Mouse (Mus musculus): Measurements from ENCODE around the gene Tmem63a. TPM values are rescaled to one million over a fixed set of nuclear protein-coding genes. Genes with fewer than 3 reads are reported as not detected.

Tmem63a gene
- polyA plus RNA-seq, 1 experiment from 2014 or later, result 20.9 TPM

- whole genome bisulfite sequencing, result 84% methylated on average over 3 of the region's 3 CpGs
- no peaks in the 10 kb centered on the region for H3K9me3 ChIP-seq
- peaks cover 7% of the 10 kb centered on the region for H3K4me1 ChIP-seq
- no peaks in the 10 kb centered on the region for H3K36me3 ChIP-seq
- no peaks in the 10 kb centered on the region for H3K27me3 ChIP-seq (replicated peaks)
- ATAC-seq (ENCODE audit: insufficient read depth, low FRiP score, low read depth), result no peak
- no peak overlapping the region for H3K4me2 ChIP-seq
- H3K27ac ChIP-seq, result no peak overlapping the region
- H3K9ac ChIP-seq, result no peak overlapping the region
- H3K4me3 ChIP-seq (replicated peaks), result no peak overlapping the region
Measured at GRCm38 (mm10) chr1:181001621-181002020, 59.5 kb downstream of the Tmem63a start.

GRCm38 (mm10) chr1:181003790-181004189, 61.6 kb downstream of the Tmem63a start:
- WGBS, result 79% methylated on average over 2 of the region's 2 CpGs
- no peak overlapping the region for H3K4me2 ChIP-seq
- H3K9me3 ChIP-seq, result no peaks in the 10 kb centered on the region
- H3K27ac ChIP-seq, result no peak overlapping the region
- H3K27me3 ChIP-seq (replicated peaks), result no peaks in the 10 kb centered on the region
- H3K4me3 ChIP-seq (replicated peaks), result no peak overlapping the region
- peaks cover 7% of the 10 kb centered on the region for H3K4me1 ChIP-seq
- no peak for ATAC-seq (ENCODE audit: insufficient read depth, low FRiP score, low read depth)
- H3K9ac ChIP-seq, result no peak overlapping the region
- no peaks in the 10 kb centered on the region for H3K36me3 ChIP-seq

DNA sequence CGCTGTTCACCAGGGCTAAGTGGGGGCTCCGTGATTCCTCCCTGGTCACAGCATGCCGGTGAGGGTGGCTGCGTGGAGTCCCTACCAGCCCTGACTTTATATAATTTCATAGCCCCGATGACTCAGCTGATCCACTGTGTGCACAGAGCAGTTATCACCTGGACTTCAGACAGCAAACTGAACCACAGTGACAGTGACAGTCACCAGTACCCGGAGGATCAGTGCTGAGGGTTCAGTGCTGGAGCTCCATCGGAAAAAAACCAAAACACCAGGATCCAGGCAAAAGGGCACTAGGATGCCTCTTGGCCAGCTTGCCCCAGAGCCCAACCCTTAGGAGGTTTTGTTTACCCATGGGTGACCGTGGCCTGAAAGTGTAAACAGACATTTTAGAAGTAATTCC, 63.2 kb downstream of the Tmem63a start:
- Histone ChIP-seq H3K4me1 (peaks cover 6% of the 10 kb centered on the region), H3K9me3 (no peaks in the 10 kb centered on the region), H3K4me3 (replicated peaks) (no peak overlapping the region), H3K4me2 (no peak overlapping the region), H3K9ac (no peak overlapping the region), H3K36me3 (no peaks in the 10 kb centered on the region), H3K27ac (no peak overlapping the region), H3K27me3 (replicated peaks) (no peaks in the 10 kb centered on the region)
- ATAC-seq (ENCODE audit: insufficient read depth, low FRiP score, low read depth), result no peak
- WGBS, result 67% methylated on average over 8 of the region's 8 CpGs

DNA sequence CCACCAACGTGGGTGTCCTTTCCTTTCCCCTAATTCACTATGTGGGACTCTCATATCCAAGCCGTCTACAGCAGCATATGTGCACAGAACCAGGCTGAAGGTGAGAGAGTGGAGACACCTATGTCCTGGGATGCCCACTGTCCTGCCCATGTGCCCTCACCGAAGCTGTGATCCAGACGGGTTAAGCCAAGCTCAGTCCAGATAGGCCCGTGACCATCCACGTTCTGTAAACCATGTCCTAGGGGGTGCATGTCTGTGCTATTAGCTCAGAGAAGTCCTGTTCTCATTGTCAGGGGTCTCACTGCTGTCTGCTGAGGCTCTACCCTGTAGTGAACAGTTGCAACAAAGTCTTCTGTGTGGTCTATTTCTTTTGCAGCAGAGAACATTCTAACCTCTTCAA, 65.7 kb downstream of the Tmem63a start:
- Histone ChIP-seq H3K27me3 (replicated peaks) (no peaks in the 10 kb centered on the region), H3K9me3 (no peaks in the 10 kb centered on the region), H3K36me3 (no peaks in the 10 kb centered on the region), H3K9ac (no peak overlapping the region), H3K27ac (no peak overlapping the region), H3K4me1 (0 out of 2 replicates have a peak, but pooled peaks cover 4% of the 10 kb centered on the region), H3K4me2 (no peak overlapping the region), H3K4me3 (replicated peaks) (no peak overlapping the region)
- ATAC-seq (ENCODE audit: insufficient read depth, low FRiP score, low read depth), result no peak
- WGBS, result 82% methylated on average over 6 of the region's 6 CpGs

DNA sequence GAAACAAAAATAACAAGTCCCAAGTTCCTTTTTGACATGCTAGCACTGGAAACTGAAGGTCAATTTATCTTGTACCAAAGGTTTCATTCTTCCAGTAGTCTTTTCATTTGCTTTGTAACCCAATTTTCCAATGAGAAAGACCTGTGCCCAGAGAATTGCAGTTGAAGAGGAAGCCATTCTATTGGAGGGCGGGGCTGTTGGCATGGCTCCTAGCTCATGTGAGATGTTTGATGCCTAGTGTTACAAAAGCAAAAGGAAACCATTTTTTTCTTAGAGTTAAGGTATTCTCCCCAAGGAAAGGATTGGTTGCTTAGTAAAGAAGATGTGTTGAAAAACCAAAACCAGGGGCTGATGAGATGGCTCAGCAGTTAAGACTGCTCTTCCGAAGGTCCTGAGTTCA, 66.1 kb downstream of the Tmem63a start:
- H3K27me3 ChIP-seq (replicated peaks), result no peaks in the 10 kb centered on the region
- H3K4me2 ChIP-seq, result no peak overlapping the region
- no peak overlapping the region for H3K4me3 ChIP-seq (replicated peaks)
- no peaks in the 10 kb centered on the region for H3K9me3 ChIP-seq
- H3K36me3 ChIP-seq, result no peaks in the 10 kb centered on the region
- H3K4me1 ChIP-seq, result 0 out of 2 replicates have a peak, but pooled peaks cover 4% of the 10 kb centered on the region
- WGBS, result 90% methylated on average over 2 of the region's 2 CpGs
- no peak for ATAC-seq (ENCODE audit: insufficient read depth, low FRiP score, low read depth)
- H3K9ac ChIP-seq, result no peak overlapping the region
- H3K27ac ChIP-seq, result no peak overlapping the region

DNA sequence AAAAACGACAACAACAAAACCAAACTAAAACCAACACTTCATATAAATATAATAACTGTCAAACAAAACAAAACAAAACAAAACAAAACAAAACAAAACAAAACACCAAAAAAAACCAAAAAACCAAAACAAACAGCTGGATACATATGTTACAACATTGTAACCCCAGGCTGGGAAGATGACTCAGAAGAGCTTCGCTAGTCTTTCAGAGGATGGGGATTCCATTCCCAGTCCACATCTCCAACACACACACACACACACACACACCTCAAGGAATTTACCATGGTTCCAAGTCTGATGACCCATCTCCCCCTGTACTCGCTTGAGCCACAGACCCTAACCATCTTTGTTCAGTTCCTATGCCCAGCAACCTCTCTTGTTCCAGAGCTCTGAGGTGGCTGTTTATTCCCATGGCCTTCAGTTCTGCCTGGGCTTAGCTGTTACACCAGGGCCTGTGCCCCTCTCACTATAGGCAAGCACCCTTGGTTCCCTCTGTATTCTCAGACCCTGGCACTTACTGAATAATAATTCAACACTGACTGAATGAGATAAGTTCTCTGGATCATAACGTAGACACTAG, 67.0 kb downstream of the Tmem63a start:
- 79% methylated on average over 4 of the region's 4 CpGs for WGBS
- no peak for ATAC-seq (ENCODE audit: insufficient read depth, low FRiP score, low read depth)
- Histone ChIP-seq H3K4me1 (0 out of 2 replicates have a peak, but pooled peaks cover 4% of the 10 kb centered on the region), H3K36me3 (no peaks in the 10 kb centered on the region), H3K9me3 (no peaks in the 10 kb centered on the region), H3K27me3 (replicated peaks) (no peaks in the 10 kb centered on the region), H3K4me2 (no peak overlapping the region), H3K27ac (no peak overlapping the region), H3K9ac (no peak overlapping the region), H3K4me3 (replicated peaks) (no peak overlapping the region)

- no peaks in the 10 kb centered on the region for H3K27me3 ChIP-seq (replicated peaks)
- H3K4me3 ChIP-seq (replicated peaks), result no peak overlapping the region
- 0 out of 2 replicates have a peak, but pooled peaks cover 4% of the 10 kb centered on the region for H3K4me1 ChIP-seq
- 67% methylated on average over 3 of the region's 3 CpGs for WGBS
- no peaks in the 10 kb centered on the region for H3K36me3 ChIP-seq
- no peak overlapping the region for H3K4me2 ChIP-seq
- H3K27ac ChIP-seq, result no peak overlapping the region
- no peak; the same call in 1 of the 2 replicates for ATAC-seq (ENCODE audit: insufficient read depth, low FRiP score, low read depth)
- no peaks in the 10 kb centered on the region for H3K9me3 ChIP-seq
- no peak overlapping the region for H3K9ac ChIP-seq
Measured at GRCm38 (mm10) chr1:181009754-181010153, 67.6 kb downstream of the Tmem63a start.

GRCm38 (mm10) chr1:181010171-181010932, 68.2 kb downstream of the Tmem63a start:
- WGBS, result 51% methylated on average over 4 of the region's 4 CpGs
- H3K9ac ChIP-seq, result no peak overlapping the region
- ATAC-seq (ENCODE audit: insufficient read depth, low FRiP score, low read depth), result peak; percentile 50; the same call in 1 of the 2 replicates
- no peak overlapping the region for H3K4me2 ChIP-seq
- H3K27me3 ChIP-seq (replicated peaks), result no peaks in the 10 kb centered on the region
- peaks cover 5% of the 10 kb centered on the region for H3K4me1 ChIP-seq
- H3K36me3 ChIP-seq, result no peaks in the 10 kb centered on the region
- H3K9me3 ChIP-seq, result no peaks in the 10 kb centered on the region
- H3K4me3 ChIP-seq (replicated peaks), result no peak overlapping the region
- H3K27ac ChIP-seq, result no peak overlapping the region

- Histone ChIP-seq H3K9me3 (no peaks in the 10 kb centered on the region), H3K27ac (no peak overlapping the region), H3K9ac (no peak overlapping the region), H3K36me3 (no peaks in the 10 kb centered on the region), H3K27me3 (replicated peaks) (no peaks in the 10 kb centered on the region), H3K4me1 (peaks cover 13% of the 10 kb centered on the region), H3K4me3 (replicated peaks) (no peak overlapping the region), H3K4me2 (no peak overlapping the region)
- WGBS, result 77% methylated on average over 5 of the region's 5 CpGs
- ATAC-seq (ENCODE audit: insufficient read depth, low FRiP score, low read depth), result no peak
Measured at GRCm38 (mm10) chr1:181011601-181012000, 69.5 kb downstream of the Tmem63a start.

- Histone ChIP-seq H3K9ac (no peak overlapping the region), H3K9me3 (no peaks in the 10 kb centered on the region), H3K4me3 (replicated peaks) (no peak overlapping the region), H3K4me1 (peaks cover 16% of the 10 kb centered on the region), H3K36me3 (no peaks in the 10 kb centered on the region), H3K4me2 (no peak overlapping the region), H3K27ac (no peak overlapping the region), H3K27me3 (replicated peaks) (no peaks in the 10 kb centered on the region)
- ATAC-seq (ENCODE audit: insufficient read depth, low FRiP score, low read depth), result no peak
- WGBS, result 70% methylated on average over 3 of the region's 3 CpGs
Measured at GRCm38 (mm10) chr1:181012416-181012815, 70.3 kb downstream of the Tmem63a start.

- H3K4me3 ChIP-seq (replicated peaks), result no peak overlapping the region
- H3K27ac ChIP-seq, result no peak overlapping the region
- H3K4me2 ChIP-seq, result no peak overlapping the region
- no peak overlapping the region for H3K9ac ChIP-seq
- no peaks in the 10 kb centered on the region for H3K27me3 ChIP-seq (replicated peaks)
- no peaks in the 10 kb centered on the region for H3K36me3 ChIP-seq
- ATAC-seq (ENCODE audit: insufficient read depth, low FRiP score, low read depth), result no peak
- peaks cover 16% of the 10 kb centered on the region for H3K4me1 ChIP-seq
- 57% methylated on average over 6 of the region's 6 CpGs for WGBS
- no peaks in the 10 kb centered on the region for H3K9me3 ChIP-seq
Measured at GRCm38 (mm10) chr1:181013446-181013845, 71.3 kb downstream of the Tmem63a start.

DNA sequence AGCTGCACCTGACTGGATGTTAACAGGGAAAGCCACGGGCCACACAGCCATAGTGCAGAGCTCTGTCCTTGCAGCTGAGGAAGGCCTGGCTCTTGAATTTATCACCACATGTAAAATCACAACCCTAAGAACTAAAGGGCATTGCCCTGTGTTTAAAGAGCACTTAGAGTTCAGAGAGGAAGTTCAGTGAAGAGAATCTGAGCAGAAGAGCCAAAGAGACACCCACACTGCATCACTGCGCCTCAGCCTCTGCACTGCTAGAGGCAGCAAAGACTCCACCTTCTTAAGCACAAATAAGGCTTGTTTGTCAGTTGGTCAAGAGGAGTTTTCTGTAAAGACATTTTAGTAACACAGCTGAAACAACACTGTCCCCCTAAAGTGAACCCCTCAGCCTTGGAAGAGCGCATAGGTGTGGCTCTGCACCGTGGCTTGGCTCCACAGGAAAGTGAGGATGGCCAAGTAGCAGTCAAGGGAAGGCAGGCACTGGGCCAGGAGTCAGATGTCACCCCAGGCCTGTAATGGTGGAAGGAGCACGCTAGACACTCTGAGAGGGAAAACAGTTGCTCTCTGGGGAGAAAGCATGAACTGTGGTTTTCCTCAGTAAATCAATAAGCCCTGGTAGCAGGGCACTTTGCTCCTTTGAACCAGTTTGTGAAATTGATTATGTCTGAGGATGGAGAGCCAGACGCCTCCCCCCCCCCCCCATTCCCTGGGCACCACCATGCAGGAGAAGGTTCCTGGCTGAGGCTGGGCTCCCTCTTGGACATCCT, 72.8 kb downstream of the Tmem63a start:
- Histone ChIP-seq H3K36me3 (no peaks in the 10 kb centered on the region), H3K27me3 (replicated peaks) (no peaks in the 10 kb centered on the region), H3K9me3 (no peaks in the 10 kb centered on the region), H3K4me1 (peaks cover 16% of the 10 kb centered on the region), H3K4me3 (replicated peaks) (no peak overlapping the region), H3K4me2 (no peak overlapping the region), H3K27ac (0 out of 2 replicates have a peak overlapping the region, but pooled peaks have one; percentile 57), H3K9ac (no peak overlapping the region)
- no peak for ATAC-seq (ENCODE audit: insufficient read depth, low FRiP score, low read depth)
- 67% methylated on average over 6 of the region's 6 CpGs for WGBS
